Mouse (Mus musculus) neural tube, embryonic 11.5 days (tissue): ENCODE measurements around the gene Ifitm10. TPM values are rescaled to one million over a fixed set of nuclear protein-coding genes. Genes with fewer than 3 reads are reported as not detected.
"Not testable (repeated sequence)": the region's sequence is repeated elsewhere in the genome, so short reads cannot be mapped to it uniquely, and the experiment has no call there.

Experiments used
- ATAC-seq: fragments of 200-750 bp; cut with Nextera tagmentation; 2 replicates; pipeline ENCODE4 v1.8.0; 2017; ENCODE audit warnings: moderate number of reproducible peaks, mild to moderate bottlenecking, moderate TSS enrichment, moderate library complexity; ENCODE audit not compliant: insufficient read depth, low FRiP score, low TSS enrichment
- DNase-seq: peaks from one replicate; pipeline ENCODE4 v3.0.0-alpha.2; 2015; ENCODE audit warnings: low spot score
- H3K27ac ChIP-seq: fragments of 300-500 bp; sonication (generic); 2 replicates; pipeline ENCODE4 v1.5.1; 2014; ENCODE audit warnings: low read depth, mild to moderate bottlenecking, low read length
- H3K27me3 ChIP-seq: fragments of 300-500 bp; sonication (generic); 2 replicates; pipeline ENCODE4 v1.6.1; 2014; ENCODE audit warnings: mild to moderate bottlenecking, low read length, mixed read lengths; ENCODE audit not compliant: control insufficient read depth, insufficient read depth
- H3K36me3 ChIP-seq: fragments of 300-500 bp; sonication (generic); 2 replicates; pipeline ENCODE4 v1.6.1; 2014; ENCODE audit warnings: mild to moderate bottlenecking, low read length, moderate library complexity, mixed read lengths; ENCODE audit not compliant: control insufficient read depth, insufficient read depth
- H3K4me1 ChIP-seq: fragments of 300-500 bp; sonication (generic); 2 replicates; pipeline ENCODE4 v1.6.1; 2014; ENCODE audit warnings: low read length, mixed read lengths; ENCODE audit not compliant: control insufficient read depth, insufficient read depth
- H3K4me2 ChIP-seq: fragments of 300-500 bp; sonication (generic); 2 replicates; pipeline ENCODE4 v1.6.1; 2014; ENCODE audit warnings: low read depth, mild to moderate bottlenecking, moderate library complexity
- H3K4me3 ChIP-seq: fragments of 300-500 bp; sonication (generic); 2 replicates; pipeline ENCODE4 v1.5.1; 2014; ENCODE audit warnings: low read depth, low read length
- H3K9ac ChIP-seq: fragments of 300-500 bp; sonication (generic); 2 replicates; pipeline ENCODE4 v1.6.1; 2014; ENCODE audit warnings: mild to moderate bottlenecking, low read length
- H3K9me3 ChIP-seq: fragments of 300-500 bp; sonication (generic); 2 replicates; pipeline ENCODE4 v1.6.1; 2016; ENCODE audit warnings: low read length; ENCODE audit not compliant: control insufficient read depth
- WGBS: fragments of 180-500 bp; shearing (Covaris S2); extraction: QIAGEN DNeasy Blood & Tissue Kit; methylation state at CpG from one replicate; pipeline ENCODE4 v1.1.7; 2014; 5-methylcytosine and 5-hydroxymethylcytosine counted together
- polyA plus RNA-seq: library from polyadenylated mRNA; unstranded; fragments of >200 nt; fragmentation: Nextera tagmentation; extraction: Ambion mirVana; gene quantifications from 2 replicates; pipeline ENCODE4 v1.2.1, GENCODE M21; 2014

Gene Ifitm10
- polyA plus RNA-seq, 1 experiment from 2014 or later: not detected

DNA sequence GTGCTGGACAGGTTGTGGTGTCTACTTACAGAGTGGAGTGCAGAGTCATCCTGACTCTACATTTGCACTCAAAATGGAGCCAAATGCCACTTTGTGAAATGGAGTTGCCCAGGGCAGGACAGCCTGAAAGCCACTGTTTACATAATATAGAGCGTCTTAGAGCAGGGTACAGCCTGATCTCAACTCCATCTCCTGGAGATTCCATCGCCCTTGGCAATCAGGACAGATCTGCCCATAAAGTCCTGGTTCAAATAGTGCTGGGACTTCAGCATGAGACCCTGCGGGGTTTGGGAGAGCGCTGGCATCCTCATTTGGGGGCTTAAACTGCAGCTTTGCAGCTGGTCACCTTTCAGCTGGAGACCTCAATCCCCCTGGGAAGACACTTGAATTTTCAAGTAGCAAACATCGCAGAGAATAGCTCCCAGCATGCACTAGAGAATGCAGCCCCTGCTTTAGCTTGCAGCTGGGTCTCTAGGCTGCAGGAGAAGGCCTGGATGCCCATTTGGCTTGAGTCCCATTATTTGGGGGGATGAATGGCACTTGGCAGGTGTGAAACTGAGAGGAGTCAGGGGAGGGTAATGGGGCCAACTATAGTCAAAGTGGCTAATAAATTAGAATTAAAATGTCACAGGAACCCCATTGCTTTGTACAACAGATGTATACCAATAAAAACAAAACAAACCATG is 58.8 kb downstream of the Ifitm10 start:
- H3K4me2 ChIP-seq: no peak overlapping the region
- no peaks in the 10 kb centered on the region for H3K4me1 ChIP-seq
- no peak overlapping the region for H3K27ac ChIP-seq
- whole genome bisulfite sequencing: 52% methylated on average over 5 of the region's 5 CpGs
- no peaks in the 10 kb centered on the region for H3K36me3 ChIP-seq
- H3K9me3 ChIP-seq: no peaks in the 10 kb centered on the region
- H3K4me3 ChIP-seq: no peak overlapping the region
- H3K9ac ChIP-seq: no peak overlapping the region
- ATAC-seq (no peak), DNase-seq (no peak)
- H3K27me3 ChIP-seq: no peaks in the 10 kb centered on the region

DNA sequence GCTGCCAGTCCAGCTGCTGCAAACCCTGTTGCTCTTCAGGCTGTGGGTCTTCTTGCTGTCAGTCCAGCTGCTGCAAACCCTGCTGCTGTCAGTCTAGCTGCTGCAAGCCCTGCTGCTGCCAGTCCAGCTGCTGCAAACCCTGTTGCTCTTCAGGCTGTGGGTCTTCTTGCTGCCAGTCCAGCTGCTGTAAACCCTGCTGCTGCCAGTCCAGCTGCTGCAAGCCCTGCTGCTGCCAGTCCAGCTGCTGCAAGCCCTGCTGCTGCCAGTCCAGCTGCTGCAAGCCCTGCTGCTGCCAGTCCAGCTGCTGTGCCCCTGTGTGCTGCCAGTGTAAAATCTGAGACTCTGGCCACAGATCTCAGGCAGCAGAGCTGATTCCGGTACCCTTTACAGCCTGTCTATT is 69.6 kb downstream of the Ifitm10 start:
- not testable (repeated sequence) for H3K36me3 ChIP-seq, H3K9ac ChIP-seq, H3K27ac ChIP-seq, H3K27me3 ChIP-seq, H3K4me1 ChIP-seq, H3K9me3 ChIP-seq, H3K4me2 ChIP-seq, DNase-seq, ATAC-seq, H3K4me3 ChIP-seq
- WGBS: 80% methylated on average over 1 of the region's 1 CpGs

DNA sequence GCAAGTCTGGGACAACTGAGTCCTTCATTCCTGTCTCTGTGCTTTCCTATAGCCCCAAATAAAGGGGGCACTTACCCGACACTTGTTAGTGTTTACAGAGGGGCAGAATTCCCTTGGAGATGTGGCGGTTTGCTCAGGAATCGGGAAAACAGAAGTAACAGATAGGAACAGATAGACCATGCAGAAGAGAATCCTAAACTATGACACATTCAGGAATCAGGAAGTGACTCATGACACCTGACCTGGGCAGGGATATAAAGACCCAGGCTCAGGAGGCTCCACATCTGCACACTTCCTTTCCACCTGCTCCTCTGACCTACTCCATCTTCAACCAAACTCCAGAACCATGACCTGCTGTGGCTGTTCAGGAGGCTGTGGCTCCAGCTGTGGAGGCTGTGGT is 70.3 kb downstream of the Ifitm10 start, which contains the start of gene Krtap5-4:
TSS of gene Krtap5-4 (plus strand) at position 301 of the 400 bp plus-strand sequence.
- H3K27ac ChIP-seq: no peak within 1 kb of the TSS
- no peak within 1 kb of the TSS for H3K4me3 ChIP-seq
- H3K4me2 ChIP-seq: no peak within 1 kb of the TSS
- no peak for DNase-seq
- ATAC-seq: no peak
- 59% methylated on average over 3 of the region's 3 CpGs for WGBS
- H3K36me3 ChIP-seq: no peaks in the 10 kb centered on the region
- H3K4me1 ChIP-seq: no peaks in the 10 kb centered on the region
- H3K9me3 ChIP-seq: no peaks in the 10 kb centered on the region
- no peak within 1 kb of the TSS for H3K9ac ChIP-seq
- H3K27me3 ChIP-seq: no peaks in the 10 kb centered on the region

DNA sequence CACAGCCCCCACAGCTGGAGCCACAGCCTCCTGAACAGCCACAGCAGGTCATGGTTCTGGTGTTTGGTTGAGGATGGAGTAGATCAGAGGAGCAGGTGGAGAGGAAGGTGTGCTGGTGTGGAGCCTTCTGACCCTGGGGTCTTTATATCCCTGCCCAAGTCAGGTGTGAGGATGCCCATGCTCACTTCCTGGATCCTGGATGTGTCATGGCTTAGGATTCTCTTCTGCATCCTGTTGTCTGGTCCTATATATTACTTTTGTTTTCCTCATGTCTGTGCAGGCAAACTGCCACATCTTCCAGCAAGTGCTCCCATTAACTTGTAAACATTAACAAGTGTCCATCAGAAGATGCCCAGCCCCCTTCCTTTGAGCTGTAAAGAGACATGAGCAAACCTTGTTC is 76.5 kb downstream of the Ifitm10 start, which contains the start of gene Krtap5-1:
TSS of gene Krtap5-1 (minus strand) at position 101 of the 400 bp plus-strand sequence.
- not testable (repeated sequence) for H3K27ac ChIP-seq, H3K4me1 ChIP-seq, DNase-seq, H3K9me3 ChIP-seq, H3K27me3 ChIP-seq, H3K4me2 ChIP-seq, H3K36me3 ChIP-seq, H3K9ac ChIP-seq, H3K4me3 ChIP-seq, ATAC-seq

DNA sequence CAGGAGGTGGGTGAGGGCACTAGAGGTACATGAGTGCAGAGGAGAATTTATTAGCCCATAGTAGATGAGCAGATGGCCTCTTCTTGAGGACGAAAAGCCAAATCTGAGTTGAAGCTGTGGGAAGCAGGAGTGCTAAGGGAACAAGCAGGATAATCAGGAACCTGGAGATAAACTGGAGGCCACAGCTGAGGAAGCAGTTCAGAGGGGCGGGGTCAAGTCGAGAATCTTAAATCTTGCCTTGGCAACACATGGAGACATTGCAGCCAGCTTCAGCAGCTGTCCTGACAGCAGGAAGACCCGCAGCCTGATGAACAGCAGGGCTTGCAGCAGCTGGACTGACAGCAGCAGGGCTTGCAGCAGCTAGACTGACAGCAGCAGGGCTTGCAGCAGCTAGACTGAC is 77.4 kb downstream of the Ifitm10 start:
- not testable (repeated sequence) for H3K27ac ChIP-seq, H3K9ac ChIP-seq, H3K36me3 ChIP-seq, H3K4me3 ChIP-seq, H3K27me3 ChIP-seq, ATAC-seq, H3K4me2 ChIP-seq, DNase-seq, H3K9me3 ChIP-seq, H3K4me1 ChIP-seq
- WGBS: 33% methylated on average over 4 of the region's 4 CpGs

DNA sequence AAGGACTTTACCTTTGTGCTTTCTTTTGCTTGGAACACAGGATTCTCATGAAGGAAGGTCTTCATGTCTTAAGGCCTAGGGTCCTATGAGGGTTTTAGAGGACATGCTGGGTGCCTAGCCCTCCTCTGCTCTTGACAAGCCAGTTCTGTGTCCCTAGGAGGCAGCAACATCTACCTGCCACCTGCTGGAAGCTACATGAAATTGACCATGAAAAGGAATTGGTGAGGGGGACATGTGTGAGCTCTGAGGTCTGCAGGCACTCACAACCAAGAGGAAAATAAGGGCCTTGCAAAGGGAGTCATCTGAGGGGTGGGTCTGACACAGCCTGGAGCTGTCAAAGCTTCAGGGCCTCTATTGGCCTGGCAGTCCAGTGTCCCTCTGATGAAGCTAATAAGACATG is 78.1 kb downstream of the Ifitm10 start:
- Histone ChIP-seq H3K9me3 (no peaks in the 10 kb centered on the region), H3K27ac (no peak overlapping the region), H3K4me1 (no peaks in the 10 kb centered on the region), H3K4me3 (no peak overlapping the region), H3K27me3 (no peaks in the 10 kb centered on the region), H3K36me3 (no peaks in the 10 kb centered on the region), H3K4me2 (no peak overlapping the region), H3K9ac (no peak overlapping the region)
- ATAC-seq: no peak
- no peak for DNase-seq

DNA sequence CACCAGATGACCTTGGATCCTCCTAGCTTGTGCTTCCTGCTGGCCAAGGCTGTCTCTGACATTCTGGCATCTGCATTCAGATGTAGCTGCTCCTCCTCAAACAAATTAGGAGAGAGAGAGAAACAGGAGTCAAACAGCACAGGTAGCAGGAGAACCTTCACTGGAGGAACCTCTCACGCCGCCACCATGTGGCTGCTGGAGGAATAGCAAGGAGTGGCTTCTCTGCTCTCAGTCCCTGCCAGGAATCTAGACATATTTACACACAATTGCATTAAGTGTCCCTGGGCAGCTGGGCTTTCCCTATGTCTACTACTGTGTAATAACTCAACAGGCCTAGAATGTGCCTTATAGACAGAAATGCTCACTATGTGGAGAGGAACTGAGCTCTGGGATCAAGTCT is 79.7 kb downstream of the Ifitm10 start:
- WGBS: 0% methylated on average over 2 of the region's 2 CpGs

DNA sequence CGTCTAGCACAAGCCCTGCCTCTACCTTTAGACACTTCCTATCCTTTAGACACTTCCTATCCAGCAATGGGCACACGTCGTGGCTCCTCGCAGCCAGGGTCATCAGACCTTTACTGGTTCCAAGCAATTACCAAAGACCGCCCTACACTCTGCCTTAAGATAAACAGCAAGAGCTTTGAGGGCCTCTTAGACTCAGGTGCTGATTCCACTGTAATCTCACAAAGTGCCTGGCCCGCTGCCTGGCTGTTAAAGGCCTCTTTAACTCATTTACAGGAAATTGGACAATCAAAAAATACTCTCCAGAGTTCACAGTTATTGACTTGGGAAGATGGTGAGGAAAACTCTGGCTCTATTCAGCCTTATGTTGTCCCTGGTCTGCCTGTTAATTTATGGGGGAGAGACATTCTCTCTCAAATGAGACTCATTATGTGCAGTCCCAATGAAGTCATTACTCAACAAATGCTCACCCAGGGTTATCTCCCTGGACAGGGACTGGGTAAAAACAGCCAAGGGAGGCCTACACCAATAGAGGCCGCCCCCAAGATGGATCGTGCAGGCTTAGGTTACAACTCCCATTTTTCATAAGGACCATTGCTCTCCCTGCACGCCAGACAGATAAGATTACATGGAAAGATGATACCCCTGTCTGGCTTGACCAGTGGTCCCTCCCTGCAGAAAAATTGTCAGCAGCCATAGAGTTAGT is 87.5 kb downstream of the Ifitm10 start:
- H3K4me1 ChIP-seq, H3K9ac ChIP-seq, H3K27me3 ChIP-seq, ATAC-seq, H3K27ac ChIP-seq, DNase-seq, H3K4me2 ChIP-seq, H3K4me3 ChIP-seq, H3K9me3 ChIP-seq, H3K36me3 ChIP-seq: not testable (repeated sequence)
- WGBS: 41% methylated on average over 9 of the region's 9 CpGs

More for the DNA sequence above, 79.7 kb downstream of the Ifitm10 start:
- not testable (repeated sequence) for H3K9ac ChIP-seq, H3K36me3 ChIP-seq, H3K4me1 ChIP-seq, H3K27ac ChIP-seq, H3K27me3 ChIP-seq, H3K4me2 ChIP-seq, H3K4me3 ChIP-seq, H3K9me3 ChIP-seq, ATAC-seq
- peak; percentile 38 for DNase-seq
